ENCODE assay signal across 22 mouse cellular contexts in genomic region chr4:53660711-53661110, GRCm38 (mm10). TPM values are rescaled to one million over a fixed set of nuclear protein-coding genes. Genes with fewer than 3 reads are reported as not detected.
DNase-seq lines count a peak whose midpoint lies in the region; ATAC-seq and TF ChIP-seq lines count a peak whose summit lies in the region.
"Had no signal": no experiment of that assay in that cellular context is flagged by ENCODE, and none has a peak within 500 bp of the region (broad histone marks: within the 10 kb centered on the region; RNA-seq: fewer than 3 reads in every experiment).

No protein-coding gene starts in this region.

- no peak overlapping the region for H3K4me3 ChIP-seq in liver, embryonic 12.5 days
- no peak overlapping the region for H3K4me3 ChIP-seq in liver, postnatal 0 days (ENCODE audit: low read depth, low read length)
- H3K4me3 ChIP-seq: embryonic facial prominence, embryonic 13.5 days; embryonic facial prominence, embryonic 15.5 days; forebrain, embryonic 13.5 days; forebrain, embryonic 15.5 days had no signal

- H3K4me2 ChIP-seq in liver, embryonic 12.5 days = no peak overlapping the region
- no peak overlapping the region for H3K4me2 ChIP-seq in liver, postnatal 0 days (ENCODE audit: low read depth, low read length)
- H3K4me2 ChIP-seq: embryonic facial prominence, embryonic 13.5 days; embryonic facial prominence, embryonic 15.5 days; forebrain, embryonic 13.5 days; forebrain, embryonic 15.5 days had no signal

- DNase-seq in liver, postnatal 0 days = no peak
- DNase-seq in lung, postnatal 4 days = no peak
- DNase-seq in adrenal gland, postnatal 4 days (ENCODE audit: low spot score in 2 of 2) = no peak
- no peak for DNase-seq in urinary bladder, postnatal 36 days (ENCODE audit: low spot score in 2 of 2)
- DNase-seq: adrenal gland, adult 2 months; adrenal gland, postnatal 10 days; adrenal gland, postnatal 25 days; cerebellum, adult 11-12 months; cerebellum, adult 2 months; cerebellum, adult 9-10 months; cerebellum, postnatal 10 days; cerebellum, postnatal 25 days; embryo, embryonic 11 days; forebrain, postnatal 0 days had no signal

- H3K27ac ChIP-seq in liver, embryonic 12.5 days = no peak overlapping the region
- no peak overlapping the region for H3K27ac ChIP-seq in liver, postnatal 0 days (ENCODE audit: low read depth)
- H3K27ac ChIP-seq: embryonic facial prominence, embryonic 13.5 days; embryonic facial prominence, embryonic 15.5 days; forebrain, embryonic 13.5 days; forebrain, embryonic 15.5 days had no signal

- H3K27me3 ChIP-seq in liver, embryonic 12.5 days (replicated peaks) = no peaks in the 10 kb centered on the region
- no peaks in the 10 kb centered on the region for H3K27me3 ChIP-seq in liver, postnatal 0 days (ENCODE audit: insufficient read depth, low read length)
- H3K27me3 ChIP-seq: embryonic facial prominence, embryonic 13.5 days; embryonic facial prominence, embryonic 15.5 days; forebrain, embryonic 13.5 days; forebrain, embryonic 15.5 days had no signal

- H3K9ac ChIP-seq in liver, embryonic 12.5 days = no peak overlapping the region
- H3K9ac ChIP-seq in liver, postnatal 0 days (replicated peaks) = no peak overlapping the region
- H3K9ac ChIP-seq: embryonic facial prominence, embryonic 13.5 days; embryonic facial prominence, embryonic 15.5 days; forebrain, embryonic 13.5 days; forebrain, embryonic 15.5 days; forebrain, postnatal 0 days had no signal

- H3K36me3 ChIP-seq in liver, embryonic 12.5 days = 0 out of 2 replicates have a peak, but pooled peaks cover 4% of the 10 kb centered on the region
- H3K36me3 ChIP-seq in liver, postnatal 0 days (replicated peaks; ENCODE audit: insufficient read depth, low read length) = no peaks in the 10 kb centered on the region
- H3K36me3 ChIP-seq: embryonic facial prominence, embryonic 15.5 days had no signal

- H3K9me3 ChIP-seq in liver, embryonic 12.5 days (replicated peaks) = no peaks in the 10 kb centered on the region
- no peaks in the 10 kb centered on the region for H3K9me3 ChIP-seq in liver, postnatal 0 days (ENCODE audit: low read length)
- H3K9me3 ChIP-seq: embryonic facial prominence, embryonic 13.5 days; embryonic facial prominence, embryonic 15.5 days; forebrain, embryonic 13.5 days; forebrain, embryonic 15.5 days had no signal

- H3K4me1 ChIP-seq in liver, embryonic 12.5 days = no peaks in the 10 kb centered on the region
- no peaks in the 10 kb centered on the region for H3K4me1 ChIP-seq in liver, postnatal 0 days (ENCODE audit: insufficient read depth)
- H3K4me1 ChIP-seq: embryonic facial prominence, embryonic 13.5 days; embryonic facial prominence, embryonic 15.5 days; forebrain, embryonic 13.5 days; forebrain, embryonic 15.5 days had no signal

- ATAC-seq in liver, embryonic 12.5 days = peak; percentile 51; the same call in 1 of the 2 replicates
- ATAC-seq in liver, postnatal 0 days = no peak
- 0 out of 2 replicates have a peak, but pooled peaks have one; percentile 43 for ATAC-seq in erythroblast, adult 5-6 weeks (replicated peaks; ENCODE audit: low FRiP score, poor library complexity, severe bottlenecking)
- peak; percentile 95 for ATAC-seq in megakaryocyte progenitor cell, adult 5-6 weeks (replicated peaks; ENCODE audit: poor library complexity)
- ATAC-seq: forebrain, embryonic 13.5 days; forebrain, embryonic 15.5 days; forebrain, postnatal 0 days had no signal

- no peak for TF ChIP-seq CTCF in liver, postnatal 0 days (IDR thresholded peaks at IDR 0.05; ENCODE audit: low read depth)

- TF ChIP-seq EP300 in liver, postnatal 0 days (IDR thresholded peaks at IDR 0.05; ENCODE audit: low read depth) = no peak

RNA-seq across cellular contexts. Expression of gene Fsd1l, which starts 29.4 kb away (rescaled TPM):
- polyA plus RNA-seq in liver, embryonic 12.5 days (2016; fragmentation: Nextera tagmentation; extraction: Ambion mirVana) = 1.5 TPM in 2 replicates
- polyA plus RNA-seq in liver, postnatal 0 days (2015; fragmentation: Nextera tagmentation; extraction: Ambion mirVana) = 0.96 and 0.97 TPM in 2 replicates
- total RNA-seq in erythroblast, adult 5-6 weeks (2015; ENCODE audit: low replicate concordance) = 4.0 and 11.1 TPM in 2 replicates
- total RNA-seq in erythroblast, adult 5-6 weeks (2017; ENCODE audit: low replicate concordance) = 3.6 and 6.2 TPM in 2 replicates
- total RNA-seq in megakaryocyte progenitor cell, adult 5-6 weeks (2015) = 1.9 and 2.0 TPM in 2 replicates
- 2.9 and 3.8 TPM in 2 replicates for total RNA-seq in megakaryocyte progenitor cell, adult 5-6 weeks (2017)
- total RNA-seq in adrenal gland, postnatal 4 days (2021) = 10 to 100 TPM; 14.1 to 17.0 TPM
- total RNA-seq: MEL had no signal

RNA-seq across cellular contexts. Expression of gene Fktn, which starts 53.1 kb away (rescaled TPM):
- polyA plus RNA-seq in liver, embryonic 12.5 days (2016; fragmentation: Nextera tagmentation; extraction: Ambion mirVana) = 6.1 and 7.0 TPM in 2 replicates
- 2.5 TPM in 2 replicates for polyA plus RNA-seq in liver, postnatal 0 days (2015; fragmentation: Nextera tagmentation; extraction: Ambion mirVana)
- 0.21 and 2.9 TPM in 2 replicates for total RNA-seq in erythroblast, adult 5-6 weeks (2015; ENCODE audit: low replicate concordance)
- total RNA-seq in erythroblast, adult 5-6 weeks (2017; ENCODE audit: low replicate concordance) = 0.85 and 1.8 TPM in 2 replicates
- total RNA-seq in megakaryocyte progenitor cell, adult 5-6 weeks (2015) = 6.6 and 8.1 TPM in 2 replicates
- total RNA-seq in megakaryocyte progenitor cell, adult 5-6 weeks (2017) = 3.5 and 4.3 TPM in 2 replicates
- 10 to 100 TPM; 14.6 to 15.2 TPM for total RNA-seq in adrenal gland, postnatal 4 days (2021)
